Mouse (Mus musculus): Measurements from ENCODE around the gene Cdk7.
"Not testable (repeated sequence)": the region's sequence is repeated elsewhere in the genome, so short reads cannot be mapped to it uniquely, and the experiment has no call there.

Cdk7 gene

DNA sequence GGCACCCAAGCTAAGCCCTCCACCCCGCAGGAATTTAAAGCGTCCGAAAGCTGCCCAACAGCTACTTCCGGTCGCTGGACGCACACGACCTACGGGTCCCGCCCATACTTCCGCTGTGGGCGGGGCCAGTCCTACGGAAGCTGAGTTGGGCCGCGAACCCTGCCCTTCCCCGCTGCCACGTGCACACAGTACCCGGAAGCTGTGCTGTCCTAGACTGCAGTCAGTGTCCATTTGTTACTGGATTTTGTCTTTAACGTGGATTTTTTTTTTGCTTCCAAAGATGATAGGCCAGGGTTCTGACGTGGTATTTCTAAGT is at the start of gene Cdk7:
TSS of gene Cdk7 (minus strand) at position 79 of the 316 bp plus-strand sequence.
- DNase-seq, result peak; percentile 96 to 97

DNA sequence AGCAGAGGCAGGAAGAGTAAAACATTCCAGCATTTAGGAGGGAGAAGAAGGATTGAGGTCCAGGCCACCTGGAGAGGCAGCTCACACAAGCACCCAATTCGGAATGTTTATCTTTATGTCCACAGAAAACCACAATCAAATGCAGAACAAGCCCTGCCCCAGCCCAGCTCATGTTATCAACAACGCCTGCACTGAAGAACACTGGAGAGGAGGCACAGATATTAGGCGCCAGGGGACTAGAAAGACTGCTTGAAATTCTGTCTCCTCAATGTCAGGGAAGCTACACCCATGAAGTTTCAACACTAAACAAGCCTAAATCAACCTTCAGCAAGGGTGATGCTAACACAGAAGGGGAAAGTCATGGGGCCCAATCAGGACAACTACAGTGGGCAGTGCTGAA is 46.8 kb upstream of the Cdk7 start:
- DNase-seq, result no peak

DNA sequence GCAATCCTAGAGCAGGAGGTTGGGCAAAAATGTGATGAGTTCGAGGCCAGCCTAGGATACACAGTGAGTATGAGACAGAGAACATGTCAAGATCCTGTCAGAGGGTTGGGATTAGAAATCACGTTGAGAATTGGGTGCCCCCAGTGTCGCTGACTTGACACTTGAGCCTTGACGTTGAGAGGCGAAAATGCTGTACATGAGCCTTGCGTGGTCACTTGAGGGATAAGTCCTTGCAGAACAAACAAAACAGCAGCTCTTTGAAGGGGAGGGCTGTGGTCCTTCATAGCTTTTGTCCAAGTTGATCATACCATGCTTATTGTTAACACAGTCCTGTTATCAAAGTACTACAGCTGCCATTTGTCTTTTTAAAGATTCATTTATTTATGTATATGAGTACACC is 46.0 kb upstream of the Cdk7 start:
- no peak for DNase-seq

DNA sequence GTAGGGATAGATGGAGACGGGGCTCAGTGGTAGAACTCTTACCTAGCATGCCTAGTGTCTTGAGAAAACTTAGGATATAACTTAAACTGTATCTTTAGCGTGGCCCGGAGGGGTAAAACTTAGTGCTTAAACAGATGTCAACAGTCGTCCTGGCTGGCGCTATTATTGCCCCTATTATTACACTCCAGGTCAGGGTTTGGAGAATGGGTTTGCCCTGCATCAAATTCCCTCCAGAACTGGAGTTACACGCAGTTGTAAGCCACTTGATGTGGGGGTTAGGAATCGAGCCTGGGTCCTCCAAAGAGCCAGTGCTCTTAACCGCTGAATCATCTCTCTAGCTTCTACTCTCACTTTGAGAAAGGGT is 45.3 kb upstream of the Cdk7 start:
- DNase-seq, result no peak

DNA sequence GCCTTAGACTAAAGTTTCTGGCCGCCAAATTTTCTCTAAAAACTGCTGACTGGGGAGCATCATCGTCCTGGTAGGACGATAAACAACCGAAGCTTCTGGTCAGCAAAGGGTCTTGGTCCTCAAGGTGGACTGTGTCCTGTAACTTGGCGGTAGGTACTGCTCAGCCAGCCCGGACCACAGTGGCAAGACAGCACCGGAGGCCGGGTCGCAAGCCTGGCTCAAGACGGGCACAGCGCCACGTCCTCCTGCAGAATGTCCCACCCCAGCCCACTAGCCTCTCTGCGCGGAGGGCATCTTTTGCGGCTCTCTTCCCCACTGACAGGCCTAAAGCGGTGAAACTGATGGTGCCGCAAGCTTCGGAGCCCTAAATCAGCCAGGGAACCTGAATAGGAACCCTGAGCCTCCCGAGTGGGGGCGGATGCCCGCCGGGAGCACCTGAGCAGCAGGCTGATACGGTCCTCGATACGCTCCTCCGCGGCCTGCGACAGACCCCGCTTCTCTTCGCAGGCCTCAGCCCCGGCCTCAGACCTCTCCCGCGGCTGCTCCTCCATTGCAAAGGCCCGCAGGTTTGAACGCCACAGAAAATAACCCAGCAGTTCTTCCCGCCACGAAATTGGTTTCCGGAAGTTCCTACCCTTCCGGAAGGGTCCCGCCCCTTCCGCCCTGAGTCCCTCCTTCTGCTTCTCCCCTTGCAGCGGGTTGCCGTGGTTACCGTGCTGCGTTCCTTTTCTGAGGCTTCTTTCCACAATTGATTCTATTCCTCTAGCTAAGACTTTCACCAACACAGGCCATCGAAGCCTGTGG is 44.7 kb upstream of the Cdk7 start, which contains the start of gene Cenph:
TSS of gene Cenph (minus strand) at position 648 of the 804 bp plus-strand sequence.
- peak; percentile 89 to 93 for DNase-seq

DNA sequence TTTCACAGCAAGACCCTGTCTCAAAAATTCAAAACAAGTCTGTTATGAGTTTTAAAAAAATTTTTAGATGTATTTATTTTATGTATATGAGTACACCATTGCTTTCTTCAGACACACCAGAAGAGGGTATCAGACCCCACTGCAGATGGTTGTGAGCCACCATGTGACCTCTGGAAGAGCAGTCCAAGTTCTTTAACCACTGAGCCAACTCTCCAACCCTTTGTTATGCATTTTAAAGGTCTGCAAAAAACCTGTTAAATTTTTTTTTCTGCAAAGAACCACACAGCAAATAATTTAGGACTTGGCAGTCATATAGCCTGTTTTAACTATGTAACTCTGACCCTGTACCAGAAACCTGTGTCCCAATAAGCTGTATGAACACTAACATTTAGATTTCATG is 44.0 kb upstream of the Cdk7 start:
- no peak for DNase-seq

DNA sequence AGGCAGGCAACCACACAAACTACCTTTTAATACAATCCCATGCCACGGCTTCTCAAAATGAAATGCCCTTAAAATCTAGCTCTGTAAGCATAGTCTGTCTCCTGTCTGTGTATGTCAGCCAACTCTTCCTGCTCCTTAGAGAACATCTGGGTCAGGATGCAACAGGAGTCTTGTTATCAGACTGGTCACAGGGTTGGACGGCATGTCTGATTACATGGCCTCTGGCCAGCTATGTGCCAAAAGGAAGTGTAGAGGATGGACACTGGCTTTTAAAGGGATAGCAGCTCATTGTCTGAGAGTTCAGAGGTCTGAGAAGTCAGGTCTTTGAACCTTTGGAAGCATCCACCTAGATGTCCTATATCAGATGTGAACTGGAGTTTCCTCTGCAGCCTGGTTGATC is 24.6 kb upstream of the Cdk7 start:
- no peak for DNase-seq

DNA sequence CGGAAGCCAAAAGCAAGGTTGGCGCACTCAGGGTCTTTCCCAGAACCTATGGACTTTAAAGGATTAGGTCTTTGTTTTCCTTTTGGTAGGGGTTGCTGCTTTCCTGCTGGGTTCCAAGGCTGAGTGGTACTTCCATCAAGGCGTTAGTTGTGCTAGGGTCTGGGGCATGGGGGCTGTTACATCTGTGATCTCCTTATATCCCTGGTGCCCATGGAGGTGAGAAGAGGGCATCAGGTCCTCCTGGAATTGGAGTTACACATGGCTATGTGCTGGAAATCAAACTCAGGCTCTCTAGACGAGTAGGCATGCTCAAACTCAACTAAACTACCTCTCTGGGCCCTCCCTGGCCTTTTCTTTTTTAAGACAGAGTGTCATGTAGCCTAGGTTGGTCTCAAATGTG is 23.4 kb upstream of the Cdk7 start:
- no peak for DNase-seq

DNA sequence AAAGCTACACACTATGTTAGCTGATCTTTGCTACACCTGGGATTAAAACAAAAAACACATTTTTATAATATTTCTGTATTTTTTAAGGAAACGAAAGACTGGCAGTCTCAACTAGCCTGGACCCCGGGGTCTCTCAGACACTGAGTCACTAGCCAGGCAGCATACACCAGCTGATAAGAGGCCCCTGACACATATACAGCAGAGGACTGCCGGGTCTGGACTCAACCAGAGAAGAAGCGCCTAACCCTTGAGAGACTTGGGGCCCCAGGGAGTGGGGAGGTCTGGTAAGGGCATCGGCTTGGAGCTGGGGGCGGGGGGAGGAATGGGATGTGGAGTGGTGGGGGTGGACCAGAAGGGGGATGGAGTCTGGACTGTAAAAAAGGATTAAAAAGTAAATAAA is 22.3 kb upstream of the Cdk7 start:
- no peak for DNase-seq

DNA sequence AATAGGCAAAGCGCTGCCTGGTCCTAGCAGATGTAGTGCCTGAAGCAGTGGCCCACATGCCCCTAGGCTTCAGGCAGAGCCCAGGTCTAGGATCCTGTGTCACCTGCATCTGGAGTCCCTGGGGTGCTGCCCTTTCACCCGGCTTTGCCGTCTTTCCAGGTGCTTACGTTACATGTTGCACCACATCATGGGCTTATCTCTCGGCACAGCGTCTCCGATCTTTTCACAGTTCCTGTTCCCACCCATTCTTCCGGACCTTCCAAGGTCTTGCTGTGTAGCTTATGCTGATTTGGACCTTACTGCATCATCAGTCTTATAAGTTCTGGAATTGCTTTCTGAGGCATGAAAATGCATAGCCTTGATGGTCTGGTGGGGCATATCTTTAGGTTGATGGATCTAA is 21.8 kb upstream of the Cdk7 start:
- no peak for DNase-seq

DNA sequence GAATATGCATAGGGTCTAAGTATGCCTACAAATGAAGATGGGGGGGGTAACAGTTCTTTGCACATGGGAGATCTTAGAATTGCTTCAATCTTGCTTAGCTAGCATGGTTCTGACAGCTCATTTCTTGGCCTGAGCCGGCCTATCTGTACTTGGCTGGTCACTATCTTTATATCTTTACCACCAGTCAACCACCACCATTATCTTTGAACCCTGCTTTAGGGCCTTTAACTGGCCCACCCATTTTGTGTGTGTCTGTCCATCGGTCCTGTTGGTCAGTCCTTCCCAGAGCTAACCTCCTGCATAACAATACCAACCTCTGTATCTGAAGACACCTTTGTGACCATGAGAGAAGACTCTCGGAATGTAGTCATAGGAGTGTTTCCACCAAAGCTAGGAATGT is 20.7 kb upstream of the Cdk7 start:
- no peak for DNase-seq

DNA sequence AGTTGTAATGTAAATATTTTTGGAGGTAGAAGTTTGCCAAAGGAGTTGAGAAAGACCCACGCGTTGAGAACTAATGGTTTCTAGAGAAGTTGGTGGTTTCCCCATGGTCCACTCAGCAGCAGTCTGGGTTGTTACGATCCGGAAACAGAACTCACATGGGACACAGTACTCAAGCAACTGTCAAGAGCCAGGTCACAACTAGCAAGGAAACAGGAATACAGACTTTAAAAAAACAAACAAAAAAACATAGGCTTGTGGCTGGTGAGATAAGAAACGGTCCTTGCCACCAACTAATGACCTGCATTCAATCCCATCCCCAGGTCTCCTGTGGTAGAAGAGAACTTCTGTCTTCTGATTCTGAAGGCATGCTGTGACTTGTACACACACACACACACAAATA is 20.1 kb upstream of the Cdk7 start:
- DNase-seq, result no peak

DNA sequence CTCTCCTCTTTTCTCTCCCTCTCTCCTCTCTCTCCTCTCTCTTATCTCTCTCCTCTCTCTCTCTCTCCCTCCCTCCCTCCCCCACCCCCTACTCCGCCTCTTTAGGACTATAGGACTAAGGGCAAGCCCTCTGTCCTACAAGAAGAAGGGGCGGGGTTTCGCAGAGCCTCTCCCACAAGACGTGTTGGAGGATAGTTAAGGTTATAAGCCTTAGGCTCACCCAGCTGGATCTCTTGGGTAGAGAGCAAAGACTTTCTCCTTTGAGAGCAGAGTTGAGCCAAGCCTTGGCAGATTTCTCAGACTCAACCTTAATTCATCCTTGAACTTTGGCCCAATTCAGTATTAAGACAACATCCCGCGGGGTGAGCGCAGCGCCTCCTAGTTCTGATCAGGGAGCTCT is 17.9 kb upstream of the Cdk7 start:
- no peak for DNase-seq

DNA sequence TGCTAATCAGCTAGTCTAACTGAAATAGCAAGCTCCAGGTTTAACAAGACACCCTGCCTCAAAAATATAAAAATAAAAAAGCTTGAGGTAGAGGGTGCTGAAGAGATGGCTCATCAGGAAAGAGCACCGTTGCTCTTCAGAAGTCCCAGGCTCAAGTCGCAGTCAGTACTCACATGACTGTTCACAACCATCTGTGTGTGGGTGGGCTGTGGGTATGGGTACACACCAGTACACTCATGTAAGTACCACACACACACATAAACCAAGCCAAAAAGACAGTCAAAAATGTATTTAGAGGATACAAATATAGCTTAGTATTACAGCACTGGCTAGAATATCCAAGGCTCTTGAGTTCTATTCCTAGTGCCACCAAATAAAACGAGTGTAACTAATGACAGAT is 15.4 kb upstream of the Cdk7 start:
- no peak for DNase-seq

DNA sequence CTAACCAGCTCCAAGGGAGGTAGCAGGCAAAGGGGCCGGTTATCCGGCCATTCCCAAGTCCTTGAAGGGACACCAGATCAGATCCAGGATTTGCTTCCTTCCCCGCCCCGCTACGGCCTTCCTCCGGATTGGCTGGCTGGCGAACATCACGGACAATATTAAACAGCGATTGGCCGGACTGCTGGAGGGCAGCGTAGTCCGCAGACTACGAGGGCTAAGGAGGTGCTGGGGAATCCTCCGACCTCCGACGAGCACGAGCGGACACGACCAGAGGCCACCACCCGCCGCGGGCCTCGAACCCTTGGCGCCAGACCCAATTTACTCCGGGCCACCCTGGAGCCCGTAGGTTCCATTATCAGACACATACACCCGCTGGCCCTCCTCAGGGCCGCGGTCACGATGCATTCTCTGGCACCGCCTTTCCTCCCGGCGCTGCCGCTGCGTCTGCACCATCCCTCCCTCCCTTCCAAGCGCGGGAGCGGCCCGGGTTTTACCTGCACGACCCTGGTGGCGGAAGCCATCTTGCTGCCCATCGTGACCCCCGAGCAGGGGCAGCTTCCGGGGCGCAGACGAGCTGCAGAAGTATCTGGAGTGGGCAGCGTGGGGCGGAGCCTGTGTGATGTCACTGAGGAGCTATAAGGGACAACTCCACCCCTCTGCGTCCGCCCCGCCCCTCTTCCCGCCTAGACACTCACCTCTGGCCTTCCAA is 13.5 kb upstream of the Cdk7 start, which contains the start of gene Mrps36:
TSS of gene Mrps36 (minus strand) at position 624 of the 709 bp plus-strand sequence.
- peak; percentile 95 to 98 for DNase-seq

DNA sequence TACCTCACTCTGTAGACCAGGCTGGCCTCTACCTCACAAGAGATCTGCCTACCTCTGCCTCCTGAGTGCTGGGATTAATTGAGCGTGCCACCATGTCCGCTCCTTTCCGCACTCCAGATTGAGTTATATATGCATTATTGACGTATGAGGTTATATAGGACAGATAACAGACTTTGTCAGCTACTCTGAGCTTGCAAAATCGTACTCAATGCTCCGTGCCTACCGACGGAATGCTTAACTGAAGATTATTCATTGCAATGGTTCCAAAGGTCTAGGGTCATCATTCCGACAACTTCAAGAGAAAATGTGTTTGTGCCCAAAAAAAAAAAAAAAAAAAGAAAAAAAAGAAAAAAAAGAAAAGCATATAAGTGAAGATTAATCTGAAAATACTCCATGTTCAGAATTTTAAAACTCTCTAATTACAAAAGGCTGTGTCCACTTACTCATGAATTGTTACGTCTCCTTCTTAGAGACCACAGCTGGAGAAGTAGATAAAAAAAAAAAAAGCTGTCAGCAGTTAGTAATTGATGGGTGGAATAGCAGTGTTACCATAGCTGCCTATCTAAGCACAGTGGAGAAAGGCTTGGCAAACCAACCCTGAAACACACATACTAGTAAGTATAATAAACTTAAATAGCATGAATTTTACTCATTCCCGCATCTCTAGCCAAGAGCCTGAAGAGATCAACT is 12.8 kb upstream of the Cdk7 start:
- DNase-seq, result peak in 1 of 2 experiments; percentile 10

DNA sequence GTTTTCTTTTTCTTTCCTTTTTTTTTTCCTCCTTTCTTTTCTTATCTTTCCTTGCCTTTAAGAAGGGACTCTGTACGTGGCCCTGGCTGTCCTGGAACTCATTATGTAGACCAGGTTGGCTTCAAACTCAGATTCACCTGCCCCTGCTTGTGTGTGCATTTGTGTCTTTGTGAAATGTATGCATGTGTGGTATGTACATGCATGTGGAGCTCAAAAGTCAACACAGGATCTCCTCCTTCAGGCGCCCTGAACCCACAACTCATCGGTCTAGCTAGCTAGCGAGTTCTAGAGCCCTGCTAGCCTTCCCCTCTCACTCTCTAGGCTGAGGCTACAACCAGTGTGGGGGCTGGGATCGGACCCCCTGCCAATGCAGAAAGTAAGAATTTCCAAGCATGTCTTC is 12.1 kb upstream of the Cdk7 start:
- DNase-seq, result no peak

DNA sequence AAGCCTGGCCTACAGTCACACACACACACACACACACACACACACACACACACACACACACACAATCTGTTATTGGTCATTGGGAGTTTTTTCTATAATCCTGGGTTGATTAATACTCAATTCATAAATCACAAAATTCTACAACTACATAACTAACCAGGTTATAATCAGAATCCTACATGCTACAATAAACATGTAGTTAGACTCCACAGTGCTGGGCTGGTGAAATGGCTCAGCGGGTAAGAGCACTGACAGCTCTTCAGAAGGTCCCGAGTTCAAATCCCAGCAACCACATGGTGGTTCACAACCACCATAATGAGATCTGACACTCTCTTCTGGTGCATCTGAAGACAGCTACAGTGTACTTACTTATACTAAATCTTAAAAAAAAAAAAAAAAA is 2.0 kb upstream of the Cdk7 start:
- DNase-seq, result no peak

DNA sequence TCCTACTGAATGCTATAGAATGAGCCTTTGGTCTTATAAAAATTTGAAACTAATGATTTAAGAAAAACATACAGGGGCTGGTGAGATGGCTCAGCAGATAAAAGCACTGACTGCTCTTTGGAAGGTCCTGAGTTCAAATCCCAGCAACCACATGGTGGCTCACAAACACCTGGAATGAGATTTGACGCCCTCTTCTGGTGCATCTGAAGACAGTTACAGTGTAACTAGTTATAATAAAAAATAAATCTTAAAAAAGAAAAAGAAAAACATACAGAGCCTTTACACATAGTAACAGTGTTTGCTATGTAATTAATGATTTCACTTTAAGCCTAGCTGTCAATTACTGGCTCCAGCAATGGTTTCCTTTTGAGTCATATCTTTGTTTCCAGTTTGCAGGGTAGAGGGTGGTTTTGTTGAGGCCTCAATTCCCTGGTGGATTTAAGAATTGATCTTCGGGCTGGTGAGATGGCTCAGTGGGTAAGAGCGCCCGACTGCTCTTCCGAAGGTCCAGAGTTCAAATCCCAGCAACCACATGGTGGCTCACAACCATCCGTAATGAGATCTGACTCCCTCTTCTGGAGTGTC is 815 bp upstream of the Cdk7 start:
- not testable (repeated sequence) for DNase-seq

DNA sequence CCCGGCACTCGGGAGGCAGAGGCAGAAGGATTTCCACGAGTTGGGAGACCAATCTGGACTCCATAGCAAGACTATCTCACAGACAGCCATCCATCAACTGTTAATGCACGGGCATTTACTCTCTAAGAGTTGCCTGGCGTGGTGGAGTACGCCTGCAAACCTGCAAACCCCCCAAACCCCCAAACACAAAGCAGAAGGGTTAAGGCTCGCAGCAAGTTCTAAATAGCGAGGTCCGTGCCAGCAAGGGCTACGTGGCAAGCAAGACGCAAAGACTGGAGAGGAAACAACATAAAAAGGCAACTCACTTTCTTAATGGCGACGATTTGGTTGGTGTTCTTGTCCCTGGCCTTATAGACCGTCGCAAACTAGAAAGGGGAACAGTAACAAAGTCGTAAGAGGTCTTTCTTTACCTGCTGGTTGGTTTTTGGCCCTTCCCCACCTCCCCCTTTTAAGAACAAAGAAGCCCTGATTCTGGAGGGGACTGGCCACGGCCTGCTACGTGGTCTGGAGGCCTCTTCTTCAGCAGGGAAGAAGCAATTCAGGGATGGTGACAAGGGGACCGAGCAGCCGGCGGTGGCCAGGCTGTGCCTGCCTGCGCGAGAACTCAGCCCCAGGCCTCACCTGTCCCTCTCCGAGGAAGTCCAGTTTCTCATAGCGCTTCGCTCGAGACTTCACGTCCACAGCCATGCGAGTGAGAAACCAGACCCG is 432 bp downstream of the Cdk7 start:
- DNase-seq, result peak; percentile 20 to 45

DNA sequence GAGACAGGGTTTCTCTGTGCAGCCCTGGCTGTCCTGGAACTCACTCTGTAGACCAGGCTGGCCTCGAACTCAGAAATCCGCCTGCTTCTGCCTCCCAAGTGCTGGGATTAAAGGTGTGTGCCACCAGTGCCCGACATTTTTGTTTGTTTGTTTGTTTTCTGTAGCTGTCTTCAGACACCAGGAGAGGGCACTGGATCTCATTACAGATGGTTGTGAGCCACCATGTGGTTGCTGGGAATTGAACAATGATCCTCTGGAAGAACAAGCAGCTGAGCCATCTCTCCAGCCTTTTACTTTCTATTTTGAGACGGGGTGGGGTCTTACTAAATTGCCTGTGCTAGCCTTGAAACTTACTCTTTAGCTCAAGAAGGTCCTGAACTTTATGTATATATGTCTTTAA is 2.2 kb downstream of the Cdk7 start:
- DNase-seq, result not testable (repeated sequence)

DNA sequence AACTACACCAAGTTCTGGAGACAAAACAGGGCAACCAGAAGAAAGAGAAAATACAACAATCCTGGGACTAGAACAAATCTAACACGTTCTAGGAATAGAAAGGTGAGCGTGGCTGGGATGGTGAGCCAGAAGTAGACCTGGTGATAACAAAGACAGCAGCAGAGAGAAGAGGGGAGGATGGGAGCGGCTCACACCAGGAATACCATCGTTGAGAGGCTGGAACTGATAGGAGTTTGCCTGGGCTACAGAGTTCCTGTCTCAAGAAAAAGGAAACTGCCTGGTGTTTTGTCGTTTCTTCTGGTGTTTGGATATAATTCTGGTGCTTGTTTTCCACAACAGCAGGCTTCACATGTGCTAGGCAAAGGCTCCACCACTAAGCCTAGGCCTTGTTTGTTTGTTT is 2.7 kb downstream of the Cdk7 start:
- DNase-seq, result no peak

DNA sequence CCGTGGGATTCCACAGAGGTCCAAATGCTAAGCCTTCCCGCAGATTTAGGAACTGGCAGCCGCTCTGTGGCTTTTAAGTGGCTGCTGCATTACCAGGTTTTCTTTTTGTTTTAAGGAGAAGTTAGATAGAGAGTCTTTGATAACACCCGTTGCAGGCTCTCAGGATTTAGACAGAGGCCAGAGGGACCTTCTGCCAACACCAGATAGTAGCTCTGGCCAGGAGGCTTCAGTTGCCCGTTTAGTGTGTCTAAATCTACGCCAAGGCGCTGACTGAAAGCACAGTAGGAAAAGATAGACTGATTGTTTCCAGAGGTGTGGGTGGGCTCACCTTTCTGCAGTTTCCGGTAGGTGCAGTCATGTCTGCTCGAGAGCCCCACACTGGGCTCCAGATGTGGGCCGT is 5.5 kb downstream of the Cdk7 start:
- DNase-seq, result no peak

Measured in kidney, postnatal 4 days (tissue).